Mouse (Mus musculus) embryonic fibroblast, embryonic 13.5 days (primary cell): Measurements from ENCODE around the gene Cnn1. TPM values are rescaled to one million over a fixed set of nuclear protein-coding genes. Genes with fewer than 3 reads are reported as not detected.

ENCODE experiments used
- H3K27ac ChIP-seq: 2 replicates; pipeline ENCODE4 v1.5.1; 2012; ENCODE audit warnings: low read length, control low read depth, inconsistent platforms; ENCODE audit not compliant: insufficient read depth
- H3K4me1 ChIP-seq: 2 replicates; pipeline ENCODE4 v1.6.1; 2011; ENCODE audit warnings: low read length; ENCODE audit not compliant: control insufficient read depth, insufficient read depth
- H3K4me3 ChIP-seq: 2 replicates; pipeline ENCODE4 v1.5.1; 2011; ENCODE audit warnings: mild to moderate bottlenecking, control low read depth, low read length; ENCODE audit not compliant: insufficient read depth
- CTCF ChIP-seq: IDR thresholded peaks from 2 replicates; pipeline ENCODE4 v1.5.1; 2011; ENCODE audit warnings: mild to moderate bottlenecking, control low read depth, low read length, moderate library complexity, borderline replicate concordance; ENCODE audit not compliant: insufficient read depth
- POLR2A ChIP-seq: IDR thresholded peaks from 2 replicates; pipeline ENCODE4 v1.6.1; 2011; ENCODE audit warnings: low read depth, mild to moderate bottlenecking, control low read depth, low read length, moderate library complexity
- polyA plus RNA-seq: library from polyadenylated mRNA; stranded (reverse); fragments of >200 nt; gene quantifications from 2 replicates; pipeline ENCODE4 v1.2.4, GENCODE M21; 2011; ENCODE audit warnings: low read depth; ENCODE audit not compliant: missing spikeins, insufficient read length

The Cnn1 gene
- polyA plus RNA-seq, 1 experiment = 203 TPM

GRCm38 (mm10) chr9:22095854-22096307 lies 3.1 kb upstream of the Cnn1 start:
- H3K27ac ChIP-seq = peak overlapping the region; percentile 24; the same call in 1 of the 2 replicates

GRCm38 (mm10) chr9:22099922-22100321 lies 906 bp downstream of the Cnn1 start:
- Histone ChIP-seq H3K4me3 (peak overlapping the region; percentile 33), H3K27ac (peak overlapping the region; percentile 37), H3K4me1 (no peaks in the 10 kb centered on the region)
- TF ChIP-seq CTCF = no peak
- peak; percentile 60 for TF ChIP-seq POLR2A

More at GRCm38 (mm10) chr9:22095854-22096307, 3.1 kb upstream of the Cnn1 start:
- no peaks in the 10 kb centered on the region for H3K4me1 ChIP-seq
- peak overlapping the region; percentile 1; the same call in 1 of the 2 replicates for H3K4me3 ChIP-seq
- peak; percentile 31; the same call in 1 of the 2 replicates for TF ChIP-seq POLR2A
- peak; percentile 78 for TF ChIP-seq CTCF

GRCm38 (mm10) chr9:22108194-22108593 lies 9.2 kb downstream of the Cnn1 start:
- TF ChIP-seq POLR2A (no peak), CTCF (no peak)
- Histone ChIP-seq H3K27ac (no peak overlapping the region), H3K4me3 (no peak overlapping the region), H3K4me1 (no peaks in the 10 kb centered on the region)

- Histone ChIP-seq H3K27ac (no peak overlapping the region), H3K4me3 (peak overlapping the region; percentile 79), H3K4me1 (no peaks in the 10 kb centered on the region)
- TF ChIP-seq CTCF = no peak
- no peak for TF ChIP-seq POLR2A
Observed at GRCm38 (mm10) chr9:22115635-22116034, 16.6 kb downstream of the Cnn1 start.

- no peaks in the 10 kb centered on the region for H3K4me1 ChIP-seq
- no peak for TF ChIP-seq POLR2A
- no peak for TF ChIP-seq CTCF
- H3K4me3 ChIP-seq = peak overlapping the region; percentile 79
- no peak overlapping the region for H3K27ac ChIP-seq
Observed at GRCm38 (mm10) chr9:22116086-22116485, 17.1 kb downstream of the Cnn1 start.

- H3K27ac ChIP-seq = no peak within 1 kb of the TSS
- peak within 1 kb of the TSS; percentile 79 for H3K4me3 ChIP-seq
- no peaks in the 10 kb centered on the region for H3K4me1 ChIP-seq
- TF ChIP-seq POLR2A (peak; percentile 96), CTCF (no peak)
Observed at GRCm38 (mm10) chr9:22116740-22117426, 17.9 kb downstream of the Cnn1 start, which contains the start of gene Elof1. Gene Elof1, minus strand, starts transcription at chr9:22117172.

- no peak for TF ChIP-seq CTCF
- TF ChIP-seq POLR2A = no peak
- no peaks in the 10 kb centered on the region for H3K4me1 ChIP-seq
- no peak overlapping the region for H3K4me3 ChIP-seq
- H3K27ac ChIP-seq = no peak overlapping the region
Observed at GRCm38 (mm10) chr9:22117754-22118456, 18.9 kb downstream of the Cnn1 start.

GRCm38 (mm10) chr9:22119543-22119942 lies 20.5 kb downstream of the Cnn1 start:
- Histone ChIP-seq H3K4me3 (no peak overlapping the region), H3K4me1 (no peaks in the 10 kb centered on the region), H3K27ac (no peak overlapping the region)
- no peak for TF ChIP-seq CTCF
- TF ChIP-seq POLR2A = no peak

- Histone ChIP-seq H3K27ac (no peak overlapping the region), H3K4me1 (no peaks in the 10 kb centered on the region), H3K4me3 (no peak overlapping the region)
- TF ChIP-seq CTCF (no peak), POLR2A (no peak)
Observed at GRCm38 (mm10) chr9:22121545-22121944, 22.5 kb downstream of the Cnn1 start.

- Histone ChIP-seq H3K27ac (no peak overlapping the region), H3K4me3 (no peak overlapping the region), H3K4me1 (no peaks in the 10 kb centered on the region)
- TF ChIP-seq POLR2A = no peak
- no peak for TF ChIP-seq CTCF
Observed at GRCm38 (mm10) chr9:22122005-22122404, 23.0 kb downstream of the Cnn1 start.
